Mouse (Mus musculus): ENCODE results near the gene Ccn1. TPM values are rescaled to one million over a fixed set of nuclear protein-coding genes. Genes with fewer than 3 reads are reported as not detected.

The Ccn1 gene
- polyA plus RNA-seq, 1 experiment from 2014 or later: 92.0 TPM

- Histone ChIP-seq H3K36me3 (peaks cover 10% of the 10 kb centered on the region), H3K4me3 (peak overlapping the region; percentile 62), H3K4me2 (peak overlapping the region; percentile 85), H3K9ac (peak overlapping the region; percentile 69; the same call in 1 of the 2 replicates), H3K4me1 (peaks cover 53% of the 10 kb centered on the region), H3K9me3 (no peaks in the 10 kb centered on the region), H3K27ac (peak overlapping the region; percentile 94), H3K27me3 (no peaks in the 10 kb centered on the region)
- WGBS: 18% methylated on average over 26 of the region's 26 CpGs
- ATAC-seq (ENCODE audit: insufficient number of reproducible peaks, low FRiP score, low TSS enrichment, low read depth): no peak
These were observed 1.5 kb downstream of the Ccn1 start for GRCm38 (mm10) chr3:145648097-145648931.

GRCm38 (mm10) chr3:145647416-145647815 is 2.4 kb downstream of the Ccn1 start:
- no peak for ATAC-seq (ENCODE audit: insufficient number of reproducible peaks, low FRiP score, low TSS enrichment, low read depth)
- peak overlapping the region; percentile 85 for H3K4me2 ChIP-seq
- H3K27me3 ChIP-seq: no peaks in the 10 kb centered on the region
- no peaks in the 10 kb centered on the region for H3K9me3 ChIP-seq
- H3K4me3 ChIP-seq: peak overlapping the region; percentile 62
- 90% methylated on average over 18 of the region's 18 CpGs for WGBS
- peaks cover 50% of the 10 kb centered on the region for H3K4me1 ChIP-seq
- H3K9ac ChIP-seq: no peak overlapping the region
- no peak overlapping the region for H3K27ac ChIP-seq
- H3K36me3 ChIP-seq: peaks cover 10% of the 10 kb centered on the region

- Histone ChIP-seq H3K9ac (no peak overlapping the region), H3K27ac (no peak overlapping the region), H3K9me3 (no peaks in the 10 kb centered on the region), H3K4me3 (no peak overlapping the region), H3K4me2 (no peak overlapping the region), H3K4me1 (peaks cover 48% of the 10 kb centered on the region), H3K36me3 (peaks cover 10% of the 10 kb centered on the region), H3K27me3 (no peaks in the 10 kb centered on the region)
- WGBS: 69% methylated on average over 2 of the region's 2 CpGs
- no peak for ATAC-seq (ENCODE audit: insufficient number of reproducible peaks, low FRiP score, low TSS enrichment, low read depth)
These were observed 3.1 kb downstream of the Ccn1 start for GRCm38 (mm10) chr3:145646666-145647065.

GRCm38 (mm10) chr3:145646009-145646408 is 3.8 kb downstream of the Ccn1 start:
- Histone ChIP-seq H3K9ac (no peak overlapping the region), H3K9me3 (no peaks in the 10 kb centered on the region), H3K27me3 (no peaks in the 10 kb centered on the region), H3K36me3 (peaks cover 10% of the 10 kb centered on the region), H3K27ac (no peak overlapping the region), H3K4me2 (no peak overlapping the region), H3K4me3 (no peak overlapping the region), H3K4me1 (peaks cover 43% of the 10 kb centered on the region)
- no peak for ATAC-seq (ENCODE audit: insufficient number of reproducible peaks, low FRiP score, low TSS enrichment, low read depth)
- WGBS: 24% methylated on average over 3 of the region's 3 CpGs

DNA sequence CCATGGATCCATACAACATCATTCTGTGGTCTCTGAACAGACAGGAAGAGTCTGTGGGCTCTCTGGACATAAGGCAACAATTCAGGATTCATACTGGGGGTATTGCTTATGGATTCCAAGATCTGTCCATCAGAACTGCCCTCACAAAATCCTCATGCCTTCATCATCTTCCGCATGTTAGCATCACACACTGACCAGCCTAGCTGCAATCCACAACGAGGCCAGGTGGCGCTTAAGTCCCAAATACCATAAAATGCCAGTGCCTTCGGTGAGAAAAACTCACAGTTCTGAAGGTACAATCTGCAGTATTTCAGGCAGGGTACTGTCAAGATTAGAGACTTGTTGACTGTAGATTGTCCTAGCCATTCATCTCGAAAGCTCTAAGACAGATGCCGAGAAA is 4.3 kb downstream of the Ccn1 start:
- Histone ChIP-seq H3K4me2 (no peak overlapping the region), H3K9ac (no peak overlapping the region), H3K27ac (no peak overlapping the region), H3K4me3 (no peak overlapping the region), H3K36me3 (peaks cover 10% of the 10 kb centered on the region), H3K4me1 (peaks cover 37% of the 10 kb centered on the region), H3K9me3 (no peaks in the 10 kb centered on the region), H3K27me3 (no peaks in the 10 kb centered on the region)
- ATAC-seq (ENCODE audit: insufficient number of reproducible peaks, low FRiP score, low TSS enrichment, low read depth): no peak
- 57% methylated on average over 6 of the region's 6 CpGs for WGBS

DNA sequence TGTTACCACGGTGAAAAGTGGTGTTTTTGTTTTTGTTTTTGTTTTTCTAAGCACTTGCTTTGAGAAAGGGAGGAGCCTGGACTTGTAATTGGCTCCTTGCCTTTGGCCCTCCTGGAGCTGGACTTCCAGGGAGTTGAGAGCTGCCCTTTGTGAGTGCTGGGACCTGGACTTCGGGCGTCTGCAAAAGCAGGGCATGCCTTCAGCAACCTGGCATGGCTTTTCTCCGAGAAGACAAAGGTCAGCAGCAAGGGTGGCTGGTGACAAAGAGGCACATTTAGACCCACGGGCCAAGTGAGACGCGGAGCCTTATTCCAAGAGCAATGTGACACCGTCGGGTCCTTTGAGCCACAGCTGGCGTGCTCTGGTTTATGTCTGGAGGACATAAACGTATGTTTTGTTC is 6.9 kb downstream of the Ccn1 start:
- no peak overlapping the region for H3K27ac ChIP-seq
- no peaks in the 10 kb centered on the region for H3K27me3 ChIP-seq
- 48% methylated on average over 11 of the region's 11 CpGs for WGBS
- peaks cover 10% of the 10 kb centered on the region for H3K36me3 ChIP-seq
- H3K9ac ChIP-seq: no peak overlapping the region
- no peaks in the 10 kb centered on the region for H3K9me3 ChIP-seq
- H3K4me3 ChIP-seq: no peak overlapping the region
- no peak for ATAC-seq (ENCODE audit: insufficient number of reproducible peaks, low FRiP score, low TSS enrichment, low read depth)
- no peak overlapping the region for H3K4me2 ChIP-seq
- H3K4me1 ChIP-seq: peaks cover 32% of the 10 kb centered on the region

DNA sequence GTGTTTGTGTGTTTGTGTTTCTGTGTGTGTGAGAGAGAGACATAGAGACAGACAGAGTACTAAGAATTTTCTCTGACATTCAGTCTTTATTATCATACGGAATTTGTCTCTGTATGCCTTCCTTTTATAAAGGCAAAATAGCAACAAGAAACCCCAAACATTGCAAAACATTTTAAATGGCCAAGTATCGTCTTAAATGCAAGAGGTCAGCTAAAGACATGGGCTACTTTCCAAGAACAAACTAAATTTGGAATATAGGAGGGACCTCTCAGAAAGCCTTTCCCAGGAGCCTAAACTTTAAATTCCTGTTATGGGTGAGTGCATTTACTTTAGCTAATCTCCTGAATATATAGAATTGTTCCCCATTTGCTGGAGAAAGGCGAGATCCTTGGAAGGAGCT is 7.9 kb downstream of the Ccn1 start:
- ATAC-seq (ENCODE audit: insufficient number of reproducible peaks, low FRiP score, low TSS enrichment, low read depth): no peak

GRCm38 (mm10) chr3:145641036-145641685 is 8.6 kb downstream of the Ccn1 start:
- H3K9me3 ChIP-seq: no peaks in the 10 kb centered on the region
- H3K9ac ChIP-seq: no peak overlapping the region
- H3K36me3 ChIP-seq: no peaks in the 10 kb centered on the region
- no peak overlapping the region for H3K27ac ChIP-seq
- no peaks in the 10 kb centered on the region for H3K27me3 ChIP-seq
- 81% methylated on average over 5 of the region's 5 CpGs for WGBS
- H3K4me1 ChIP-seq: peaks cover 18% of the 10 kb centered on the region
- H3K4me3 ChIP-seq: no peak overlapping the region
- no peak for ATAC-seq (ENCODE audit: insufficient number of reproducible peaks, low FRiP score, low TSS enrichment, low read depth)
- H3K4me2 ChIP-seq: no peak overlapping the region

More for the DNA sequence above, 7.9 kb downstream of the Ccn1 start:
- Histone ChIP-seq H3K27me3 (no peaks in the 10 kb centered on the region), H3K4me1 (peaks cover 23% of the 10 kb centered on the region), H3K9me3 (no peaks in the 10 kb centered on the region), H3K9ac (no peak overlapping the region), H3K4me2 (no peak overlapping the region), H3K4me3 (no peak overlapping the region), H3K36me3 (no peaks in the 10 kb centered on the region), H3K27ac (no peak overlapping the region)
- WGBS: 58% methylated on average over 3 of the region's 3 CpGs

GRCm38 (mm10) chr3:145640583-145640982 is 9.2 kb downstream of the Ccn1 start:
- Histone ChIP-seq H3K4me3 (no peak overlapping the region), H3K4me1 (peaks cover 14% of the 10 kb centered on the region), H3K9ac (no peak overlapping the region), H3K9me3 (no peaks in the 10 kb centered on the region), H3K27ac (no peak overlapping the region), H3K27me3 (no peaks in the 10 kb centered on the region), H3K4me2 (no peak overlapping the region), H3K36me3 (no peaks in the 10 kb centered on the region)
- WGBS: 76% methylated on average over 4 of the region's 4 CpGs
- ATAC-seq (ENCODE audit: insufficient number of reproducible peaks, low FRiP score, low TSS enrichment, low read depth): no peak

DNA sequence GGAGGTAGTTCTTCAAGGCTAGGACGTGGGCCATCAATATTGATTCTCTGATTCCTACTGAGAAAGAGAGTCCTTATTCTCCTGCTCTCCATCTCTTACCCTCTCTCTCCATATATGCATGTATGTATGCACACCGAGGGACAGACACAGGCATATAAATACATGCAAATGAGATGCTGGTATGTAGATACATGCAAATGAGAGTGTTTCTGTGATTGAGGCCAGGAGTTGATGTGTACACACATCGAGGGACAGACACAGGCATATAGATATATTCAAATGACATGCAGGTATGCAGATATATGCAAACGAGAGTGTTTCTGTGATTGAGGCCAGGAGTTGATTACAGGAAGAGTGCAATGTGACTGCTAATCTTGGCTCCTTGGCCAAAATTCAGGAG is 9.6 kb downstream of the Ccn1 start:
- Histone ChIP-seq H3K36me3 (no peaks in the 10 kb centered on the region), H3K4me2 (no peak overlapping the region), H3K27ac (no peak overlapping the region), H3K4me3 (no peak overlapping the region), H3K9me3 (no peaks in the 10 kb centered on the region), H3K9ac (no peak overlapping the region), H3K4me1 (peaks cover 14% of the 10 kb centered on the region), H3K27me3 (no peaks in the 10 kb centered on the region)
- 86% methylated on average over 4 of the region's 4 CpGs for WGBS
- no peak for ATAC-seq (ENCODE audit: insufficient number of reproducible peaks, low FRiP score, low TSS enrichment, low read depth)

DNA sequence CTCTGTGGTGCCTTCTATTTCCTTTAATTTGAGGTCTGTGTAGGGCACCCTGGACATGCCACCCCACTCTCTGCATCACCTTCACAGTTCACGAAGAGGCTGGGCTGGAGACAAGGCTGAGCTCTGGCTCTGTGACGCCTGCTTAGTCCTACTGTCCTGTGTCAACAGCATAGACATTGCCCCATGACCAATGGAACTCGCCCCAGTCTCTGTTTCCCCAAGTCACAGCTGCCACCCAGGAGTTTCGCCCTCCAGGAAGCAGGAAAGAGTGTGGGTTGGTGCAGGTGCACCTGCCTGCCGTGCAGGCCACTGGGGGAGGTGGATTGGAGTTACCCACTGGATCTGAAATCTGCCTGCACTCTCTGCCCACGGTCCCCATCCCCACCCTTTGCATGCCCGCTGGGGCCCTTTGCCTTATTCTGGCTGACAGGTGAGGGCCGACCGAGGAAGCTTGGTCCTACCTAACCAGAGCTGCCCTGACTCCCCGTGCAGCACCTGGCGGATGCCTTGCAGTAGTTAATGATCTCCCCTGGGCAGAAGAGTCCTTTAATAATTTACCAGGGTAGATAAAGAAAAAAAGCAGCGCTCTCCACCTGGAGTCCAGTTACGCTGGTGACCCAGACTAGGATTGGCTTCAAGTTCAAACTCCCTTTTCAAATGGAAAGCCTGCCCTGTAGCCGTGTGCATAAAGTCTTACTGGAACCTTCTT is 15.6 kb downstream of the Ccn1 start:
- Histone ChIP-seq H3K9me3 (no peaks in the 10 kb centered on the region), H3K4me1 (peaks cover 14% of the 10 kb centered on the region; the same call in 1 of the 2 replicates), H3K36me3 (no peaks in the 10 kb centered on the region), H3K27me3 (no peaks in the 10 kb centered on the region), H3K4me3 (no peak overlapping the region), H3K4me2 (no peak overlapping the region), H3K9ac (no peak overlapping the region), H3K27ac (no peak overlapping the region)
- WGBS: 78% methylated on average over 14 of the region's 14 CpGs
- ATAC-seq (ENCODE audit: insufficient number of reproducible peaks, low FRiP score, low TSS enrichment, low read depth): no peak

DNA sequence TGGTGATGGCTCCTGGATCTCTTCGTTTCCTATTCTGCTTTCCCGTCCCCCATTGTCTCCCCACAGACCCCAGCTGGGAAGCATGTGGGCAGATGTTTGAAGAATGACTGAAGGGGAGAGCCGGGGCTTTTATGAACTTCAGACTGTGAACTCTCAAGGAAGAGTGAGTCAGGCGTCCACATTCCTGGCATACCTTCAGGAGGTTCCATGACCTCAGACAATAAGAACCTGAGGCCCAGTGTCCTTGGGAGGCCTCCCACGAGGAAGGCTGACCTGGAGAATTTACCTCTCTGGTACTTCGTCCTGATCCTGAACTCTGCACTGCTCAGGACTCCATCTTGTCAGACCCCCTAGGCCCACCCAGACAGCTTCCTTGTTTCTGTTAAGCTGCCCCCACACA is 16.9 kb downstream of the Ccn1 start:
- 20% methylated on average over 6 of the region's 6 CpGs for WGBS
- Histone ChIP-seq H3K36me3 (no peaks in the 10 kb centered on the region), H3K4me2 (no peak overlapping the region), H3K9me3 (no peaks in the 10 kb centered on the region), H3K4me3 (no peak overlapping the region), H3K27me3 (no peaks in the 10 kb centered on the region), H3K27ac (no peak overlapping the region), H3K9ac (no peak overlapping the region), H3K4me1 (0 out of 2 replicates have a peak, but pooled peaks cover 9% of the 10 kb centered on the region)
- no peak for ATAC-seq (ENCODE audit: insufficient number of reproducible peaks, low FRiP score, low TSS enrichment, low read depth)

Measured in limb, embryonic 15.5 days (tissue).